24 mouse cellular contexts compared by ENCODE assay signal in genomic region chr2:77536556-77536955, GRCm38 (mm10).
DNase-seq lines count a peak whose midpoint lies in the region; ATAC-seq and TF ChIP-seq lines count a peak whose summit lies in the region.
"Had no signal": no experiment of that assay in that cellular context is flagged by ENCODE, and none has a peak within 500 bp of the region (broad histone marks: within the 10 kb centered on the region; RNA-seq: fewer than 3 reads in every experiment).

No protein-coding gene starts in this region.

- no peak overlapping the region for H3K4me2 ChIP-seq in intestine, postnatal 0 days (replicated peaks; ENCODE audit: low read depth)
- H3K4me2 ChIP-seq: forebrain, embryonic 13.5 days; heart, embryonic 12.5 days; heart, embryonic 15.5 days; hindbrain, embryonic 14.5 days had no signal

- no peak overlapping the region for H3K4me3 ChIP-seq in intestine, postnatal 0 days (ENCODE audit: low read depth, low read length)
- H3K4me3 ChIP-seq: forebrain, embryonic 10.5 days; forebrain, embryonic 13.5 days; heart, embryonic 12.5 days; heart, embryonic 15.5 days; hindbrain, embryonic 10.5 days had no signal

- 43% methylated on average over 3 of the region's 3 CpGs for WGBS in intestine, postnatal 0 days

- no peaks in the 10 kb centered on the region for H3K36me3 ChIP-seq in intestine, postnatal 0 days (ENCODE audit: control insufficient read depth, insufficient read depth)
- H3K36me3 ChIP-seq: forebrain, embryonic 10.5 days; heart, embryonic 12.5 days; heart, embryonic 15.5 days; hindbrain, embryonic 10.5 days had no signal

- DNase-seq in heart, adult 11 months = peak; percentile 45
- no peak for DNase-seq in heart, adult 9 months (ENCODE audit: low spot score in 2 of 2)
- DNase-seq in kidney, adult 9 months = peak; percentile 27
- DNase-seq in kidney, adult 18-20 months = no peak
- DNase-seq in thymus, postnatal 0 days (ENCODE audit: low spot score) = no peak
- DNase-seq: adrenal gland, adult 8-10 months; adrenal gland, postnatal 25 days; cerebellum, adult 11-12 months; cerebellum, adult 9-10 months; cerebellum, postnatal 14 days; gastrocnemius, postnatal 10 days; gastrocnemius, postnatal 36 days; heart, postnatal 10 days; heart, postnatal 36 days had no signal

- no peak overlapping the region for H3K9ac ChIP-seq in intestine, postnatal 0 days (ENCODE audit: low read depth, low read length)
- H3K9ac ChIP-seq: forebrain, embryonic 13.5 days; heart, embryonic 12.5 days; heart, embryonic 15.5 days; hindbrain, embryonic 14.5 days had no signal

- no peak for TF ChIP-seq CTCF in intestine, postnatal 0 days (IDR thresholded peaks at IDR 0.05; ENCODE audit: low read depth)

- no peaks in the 10 kb centered on the region for H3K27me3 ChIP-seq in intestine, postnatal 0 days (replicated peaks; ENCODE audit: control insufficient read depth, insufficient read depth, low read length)
- H3K27me3 ChIP-seq: forebrain, embryonic 13.5 days; heart, embryonic 12.5 days; heart, embryonic 15.5 days had no signal

- H3K27ac ChIP-seq in intestine, postnatal 0 days (ENCODE audit: low read depth, low read length) = peak overlapping the region; percentile 8; the same call in 1 of the 2 replicates
- H3K27ac ChIP-seq: forebrain, embryonic 10.5 days; forebrain, embryonic 13.5 days; heart, embryonic 15.5 days; hindbrain, embryonic 10.5 days; hindbrain, embryonic 14.5 days; hindbrain, postnatal 0 days had no signal

- H3K4me1 ChIP-seq in intestine, postnatal 0 days (replicated peaks; ENCODE audit: control insufficient read depth, insufficient read depth, low read length) = no peaks in the 10 kb centered on the region
- H3K4me1 ChIP-seq: forebrain, embryonic 10.5 days; forebrain, embryonic 13.5 days; heart, embryonic 15.5 days; hindbrain, embryonic 10.5 days had no signal

- no peaks in the 10 kb centered on the region for H3K9me3 ChIP-seq in intestine, postnatal 0 days (ENCODE audit: control insufficient read depth)
- H3K9me3 ChIP-seq: forebrain, embryonic 10.5 days; forebrain, embryonic 13.5 days; heart, embryonic 12.5 days; heart, embryonic 15.5 days; hindbrain, embryonic 10.5 days had no signal

- peak; percentile 83 for ATAC-seq in intestine, postnatal 0 days
- ATAC-seq: activated CD4-positive, CD25-positive, alpha-beta regulatory T cell, adult 4 months; forebrain, embryonic 13.5 days; forebrain, embryonic 16.5 days; hindbrain, postnatal 0 days had no signal

Comparison
In these comparisons a context has a peak if more than half of its experiments do, and no peak if none do; other contexts are left out.
1. DNase-seq: peak in heart, adult 11 months (single experiment) and kidney, adult 9 months (single experiment); none in heart, adult 9 months (0 of 2), kidney, adult 18-20 months (single experiment) and thymus, postnatal 0 days (single experiment).